Mouse (Mus musculus) gastrocnemius, adult 8-10 months (tissue): Measurements from ENCODE around the gene Eya4. TPM values are rescaled to one million over a fixed set of nuclear protein-coding genes. Genes with fewer than 3 reads are reported as not detected.

ENCODE experiments used
- DNase-seq, 2 experiments: peaks; one replicate each; pipeline ENCODE4 v3.0.0; 2022; ENCODE audit warnings: low spot score in 2 of 2
- total RNA-seq, 4 experiments: library from RNA; stranded (reverse); gene quantifications; 2 replicates each; pipeline ENCODE4 v1.2.4; 2022

Gene Eya4
- total RNA-seq, 4 experiments from 2014 or later: 33.3 to 42.2 (median 39.5) TPM

GRCm38 (mm10) chr10:23233425-23233824 is 117.2 kb downstream of the Eya4 start:
- DNase-seq: peak; percentile 8

- no peak for DNase-seq
Observed at GRCm38 (mm10) chr10:23230863-23231262, 119.7 kb downstream of the Eya4 start.

- DNase-seq: no peak
Observed at GRCm38 (mm10) chr10:23223336-23223735, 127.2 kb downstream of the Eya4 start.

- no peak for DNase-seq
Observed at GRCm38 (mm10) chr10:23220432-23220831, 130.2 kb downstream of the Eya4 start.

- DNase-seq: no peak
Observed at GRCm38 (mm10) chr10:23216815-23217214, 133.8 kb downstream of the Eya4 start.

GRCm38 (mm10) chr10:23211381-23211780 is 139.2 kb downstream of the Eya4 start:
- DNase-seq: peak; percentile 58 to 73

GRCm38 (mm10) chr10:23203885-23204284 is 146.7 kb downstream of the Eya4 start:
- DNase-seq: no peak

- no peak for DNase-seq
Observed at GRCm38 (mm10) chr10:23203144-23203838, 147.3 kb downstream of the Eya4 start.

- DNase-seq: no peak
Observed at GRCm38 (mm10) chr10:23202591-23202990, 148.0 kb downstream of the Eya4 start.

GRCm38 (mm10) chr10:23198251-23198650 is 152.3 kb downstream of the Eya4 start:
- no peak for DNase-seq

GRCm38 (mm10) chr10:23196336-23196735 is 154.2 kb downstream of the Eya4 start:
- DNase-seq: no peak

- no peak for DNase-seq
Observed at GRCm38 (mm10) chr10:23195337-23195736, 155.2 kb downstream of the Eya4 start.

- no peak for DNase-seq
Observed at GRCm38 (mm10) chr10:23189836-23190235, 160.8 kb downstream of the Eya4 start.

GRCm38 (mm10) chr10:23185391-23185790 is 165.2 kb downstream of the Eya4 start:
- DNase-seq: no peak

GRCm38 (mm10) chr10:23181572-23182493 is 168.8 kb downstream of the Eya4 start:
- DNase-seq: peak; percentile 19 to 22

- no peak for DNase-seq
Observed at GRCm38 (mm10) chr10:23179285-23179684, 171.3 kb downstream of the Eya4 start.

GRCm38 (mm10) chr10:23177347-23178046 is 173.1 kb downstream of the Eya4 start:
- DNase-seq: no peak

- no peak for DNase-seq
Observed at GRCm38 (mm10) chr10:23176666-23177346, 173.8 kb downstream of the Eya4 start.

GRCm38 (mm10) chr10:23171541-23171940 is 179.0 kb downstream of the Eya4 start:
- no peak for DNase-seq

- no peak for DNase-seq
Observed at GRCm38 (mm10) chr10:23165089-23165642, 185.4 kb downstream of the Eya4 start.

- no peak for DNase-seq
Observed at GRCm38 (mm10) chr10:23159844-23160243, 190.7 kb downstream of the Eya4 start.
